Mouse (Mus musculus): ENCODE data around the gene Cd44. TPM values are rescaled to one million over a fixed set of nuclear protein-coding genes. Genes with fewer than 3 reads are reported as not detected.

Cd44 gene
- polyA plus RNA-seq, 1 experiment from 2014 or later = 4.0 TPM

DNA sequence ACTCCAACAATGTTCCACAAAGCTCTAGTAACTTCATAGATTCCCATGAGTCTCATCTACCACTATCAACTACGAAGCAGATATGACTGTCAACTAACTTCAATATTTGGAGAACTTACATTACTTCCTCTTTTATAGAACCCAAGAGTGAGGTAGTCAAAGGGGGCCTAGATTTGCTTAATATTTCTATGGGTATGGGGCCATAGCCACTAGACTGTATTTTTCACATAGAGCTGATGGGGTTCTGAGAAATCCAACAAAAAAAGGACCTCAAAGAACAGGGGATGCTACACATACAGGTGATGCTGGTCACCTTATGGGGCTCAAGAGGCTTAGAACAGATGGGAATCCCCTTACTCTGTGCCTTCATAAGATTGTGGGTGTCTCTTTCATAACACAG lies 14.3 kb downstream of the Cd44 start:
- no peaks in the 10 kb centered on the region for H3K27me3 ChIP-seq (ENCODE audit: control insufficient read depth, insufficient read depth, low read length)
- H3K36me3 ChIP-seq (ENCODE audit: control insufficient read depth, insufficient read depth, low read length) = no peaks in the 10 kb centered on the region
- no peak overlapping the region for H3K4me3 ChIP-seq (ENCODE audit: low read length)
- no peak overlapping the region for H3K4me2 ChIP-seq (replicated peaks; ENCODE audit: low read depth, low read length)
- no peak for ATAC-seq (ENCODE audit: low FRiP score, low TSS enrichment)
- 93% methylated on average over 1 of the region's 1 CpGs for WGBS
- H3K9ac ChIP-seq (ENCODE audit: low read depth, low read length) = no peak overlapping the region
- H3K4me1 ChIP-seq (ENCODE audit: control insufficient read depth, insufficient read depth, low read length) = no peaks in the 10 kb centered on the region
- H3K27ac ChIP-seq (ENCODE audit: low read depth, low read length) = no peak overlapping the region
- no peaks in the 10 kb centered on the region for H3K9me3 ChIP-seq (ENCODE audit: control insufficient read depth, low read length)

DNA sequence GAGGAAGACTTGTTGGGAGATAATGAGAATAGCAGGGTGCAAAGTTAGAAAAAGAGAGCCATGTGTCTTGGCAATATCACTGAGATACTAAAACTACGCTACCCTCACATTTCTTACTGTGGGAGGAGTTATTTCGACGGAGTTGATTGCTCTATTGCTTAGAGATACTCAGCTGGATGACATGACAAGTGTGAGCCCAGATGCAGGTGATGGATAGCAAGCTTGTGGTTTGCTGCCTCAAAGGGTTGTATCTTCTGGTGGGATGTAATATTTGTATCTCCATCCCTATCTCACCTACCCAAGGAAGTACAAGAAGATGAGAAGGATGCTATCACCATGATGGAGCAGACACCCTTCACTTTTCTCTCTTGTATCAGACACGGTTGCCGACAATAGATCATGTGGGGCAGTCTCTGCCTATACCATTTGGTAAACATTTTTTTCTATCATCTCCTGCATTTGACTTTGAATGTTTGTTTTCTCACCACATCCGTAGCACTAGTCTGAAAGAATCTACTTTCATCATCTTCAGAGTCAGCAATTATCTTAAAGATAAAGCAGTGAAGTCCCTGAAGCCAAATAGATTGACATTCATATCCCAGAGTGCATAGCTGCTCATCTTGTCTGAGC lies 15.0 kb downstream of the Cd44 start:
- 87% methylated on average over 6 of the region's 6 CpGs for WGBS
- Histone ChIP-seq H3K4me2 (replicated peaks; ENCODE audit: low read depth, low read length) (no peak overlapping the region), H3K27ac (ENCODE audit: low read depth, low read length) (no peak overlapping the region), H3K36me3 (ENCODE audit: control insufficient read depth, insufficient read depth, low read length) (no peaks in the 10 kb centered on the region), H3K9me3 (ENCODE audit: control insufficient read depth, low read length) (no peaks in the 10 kb centered on the region), H3K9ac (ENCODE audit: low read depth, low read length) (no peak overlapping the region), H3K4me3 (ENCODE audit: low read length) (no peak overlapping the region), H3K27me3 (ENCODE audit: control insufficient read depth, insufficient read depth, low read length) (no peaks in the 10 kb centered on the region), H3K4me1 (ENCODE audit: control insufficient read depth, insufficient read depth, low read length) (no peaks in the 10 kb centered on the region)
- ATAC-seq (ENCODE audit: low FRiP score, low TSS enrichment) = no peak

DNA sequence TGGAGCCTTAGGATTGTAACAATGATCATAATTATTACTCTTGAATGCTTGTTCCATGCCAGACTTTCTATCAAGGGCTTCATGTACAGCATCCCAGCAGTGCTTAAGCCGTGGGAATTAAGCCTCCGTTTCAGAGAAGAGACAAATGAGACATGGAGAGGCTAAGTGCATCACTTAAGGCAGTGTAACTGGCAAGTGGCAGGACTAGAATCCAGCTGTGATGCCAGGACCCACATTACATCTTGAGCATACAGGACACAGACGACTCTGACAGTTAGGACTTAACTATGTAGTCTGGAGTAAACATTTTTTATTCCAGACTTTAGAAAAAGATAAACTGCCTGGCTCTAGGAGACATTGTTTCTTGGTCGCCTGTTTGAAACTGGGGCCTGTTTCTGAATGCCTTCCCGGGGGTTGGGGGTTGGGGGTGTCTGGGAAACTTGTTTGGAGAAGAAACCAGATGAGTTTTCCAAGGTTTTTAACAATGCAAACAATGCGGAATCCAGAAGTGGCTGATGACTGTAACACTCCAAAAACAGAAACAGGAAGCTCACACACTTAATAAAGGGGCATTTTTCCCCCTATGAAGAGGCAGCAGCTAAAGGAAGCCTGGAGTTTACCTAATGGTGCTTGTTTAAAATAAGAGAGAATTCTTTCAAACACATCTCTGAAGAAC lies 18.7 kb downstream of the Cd44 start:
- ATAC-seq (ENCODE audit: low FRiP score, low TSS enrichment) = no peak
- Histone ChIP-seq H3K4me3 (ENCODE audit: low read length) (no peak overlapping the region), H3K4me2 (replicated peaks; ENCODE audit: low read depth, low read length) (no peak overlapping the region), H3K36me3 (ENCODE audit: control insufficient read depth, insufficient read depth, low read length) (no peaks in the 10 kb centered on the region), H3K27me3 (ENCODE audit: control insufficient read depth, insufficient read depth, low read length) (no peaks in the 10 kb centered on the region), H3K27ac (ENCODE audit: low read depth, low read length) (no peak overlapping the region), H3K9ac (ENCODE audit: low read depth, low read length) (no peak overlapping the region), H3K9me3 (ENCODE audit: control insufficient read depth, low read length) (no peaks in the 10 kb centered on the region), H3K4me1 (ENCODE audit: control insufficient read depth, insufficient read depth, low read length) (no peaks in the 10 kb centered on the region)
- 65% methylated on average over 6 of the region's 6 CpGs for WGBS

DNA sequence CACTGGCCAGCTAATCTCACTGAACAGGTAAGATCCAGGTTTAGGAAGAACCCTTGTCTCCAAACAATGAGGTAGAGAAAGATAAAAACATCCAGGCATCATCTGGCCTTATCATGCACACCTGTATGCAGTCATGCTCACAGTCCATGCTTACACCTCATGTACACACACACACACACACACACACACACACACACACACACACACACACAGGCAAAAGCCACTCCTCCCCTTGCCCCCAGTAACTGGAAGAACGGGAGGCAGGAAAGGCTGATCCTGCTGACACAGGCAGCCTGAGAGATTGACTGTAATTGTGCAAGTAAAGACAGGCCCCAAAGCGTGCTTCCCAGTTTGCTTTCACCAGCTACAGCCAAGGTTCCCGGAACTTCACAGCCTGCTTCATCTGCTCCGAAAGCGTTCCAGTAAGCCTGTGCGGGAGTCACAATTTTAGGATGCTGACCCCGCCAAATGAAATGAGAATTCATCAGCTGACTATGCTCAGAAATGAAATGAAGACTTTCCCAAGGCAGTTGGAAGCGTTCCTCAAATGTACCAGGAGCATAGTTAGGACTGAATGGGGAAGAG lies 19.4 kb downstream of the Cd44 start:
- no peaks in the 10 kb centered on the region for H3K36me3 ChIP-seq (ENCODE audit: control insufficient read depth, insufficient read depth, low read length)
- 75% methylated on average over 8 of the region's 8 CpGs for WGBS
- no peak overlapping the region for H3K4me3 ChIP-seq (ENCODE audit: low read length)
- no peak overlapping the region for H3K9ac ChIP-seq (ENCODE audit: low read depth, low read length)
- no peaks in the 10 kb centered on the region for H3K4me1 ChIP-seq (ENCODE audit: control insufficient read depth, insufficient read depth, low read length)
- no peak overlapping the region for H3K4me2 ChIP-seq (replicated peaks; ENCODE audit: low read depth, low read length)
- no peak overlapping the region; the same call in 1 of the 2 replicates for H3K27ac ChIP-seq (ENCODE audit: low read depth, low read length)
- H3K9me3 ChIP-seq (ENCODE audit: control insufficient read depth, low read length) = no peaks in the 10 kb centered on the region
- H3K27me3 ChIP-seq (ENCODE audit: control insufficient read depth, insufficient read depth, low read length) = no peaks in the 10 kb centered on the region
- no peak for ATAC-seq (ENCODE audit: low FRiP score, low TSS enrichment)

DNA sequence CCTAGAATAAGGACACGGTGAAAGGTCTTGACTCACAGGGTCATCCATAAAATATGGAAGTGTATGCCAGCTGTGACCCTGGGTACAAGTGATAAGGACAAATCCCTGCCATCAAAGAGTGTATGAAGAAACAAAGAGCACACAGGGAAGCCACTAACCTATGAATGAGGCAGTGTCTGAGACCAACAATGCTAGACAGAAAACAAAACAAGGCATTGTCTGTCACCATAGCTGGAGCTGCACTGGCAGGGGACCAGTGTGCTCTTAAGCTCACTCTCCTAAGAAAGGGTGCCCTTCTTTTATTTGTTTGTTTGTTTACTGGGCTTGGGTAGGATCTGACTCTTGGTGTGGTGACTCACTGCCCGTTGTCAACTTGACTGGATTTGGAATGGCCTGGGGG lies 23.0 kb downstream of the Cd44 start:
- no peaks in the 10 kb centered on the region for H3K9me3 ChIP-seq (ENCODE audit: control insufficient read depth, low read length)
- no peak overlapping the region for H3K9ac ChIP-seq (ENCODE audit: low read depth, low read length)
- no peak overlapping the region for H3K27ac ChIP-seq (ENCODE audit: low read depth, low read length)
- H3K4me1 ChIP-seq (ENCODE audit: control insufficient read depth, insufficient read depth, low read length) = no peaks in the 10 kb centered on the region
- H3K27me3 ChIP-seq (ENCODE audit: control insufficient read depth, insufficient read depth, low read length) = no peaks in the 10 kb centered on the region
- WGBS = 81% methylated on average over 2 of the region's 2 CpGs
- H3K4me2 ChIP-seq (replicated peaks; ENCODE audit: low read depth, low read length) = no peak overlapping the region
- no peaks in the 10 kb centered on the region for H3K36me3 ChIP-seq (ENCODE audit: control insufficient read depth, insufficient read depth, low read length)
- no peak overlapping the region for H3K4me3 ChIP-seq (ENCODE audit: low read length)
- no peak for ATAC-seq (ENCODE audit: low FRiP score, low TSS enrichment)

DNA sequence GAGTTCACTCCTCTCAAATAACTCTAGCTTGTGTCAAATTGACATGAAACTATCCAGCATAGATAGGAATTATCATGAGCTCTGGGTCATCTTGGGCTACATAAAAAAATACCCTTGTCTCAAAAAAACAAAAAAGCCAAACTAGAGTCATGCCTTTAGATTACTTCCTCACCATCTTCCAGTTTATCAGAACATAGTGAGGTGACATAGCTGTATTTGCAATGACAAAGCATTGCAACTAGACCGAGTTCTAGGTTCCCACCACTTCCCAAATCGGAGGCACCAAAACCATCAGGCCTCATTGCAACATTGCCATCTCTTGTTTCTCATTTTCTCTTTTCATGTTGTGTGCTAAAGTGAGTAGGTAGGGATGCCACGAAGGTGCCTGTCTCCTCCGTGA lies 24.0 kb downstream of the Cd44 start:
- H3K4me1 ChIP-seq (ENCODE audit: control insufficient read depth, insufficient read depth, low read length) = no peaks in the 10 kb centered on the region
- no peak overlapping the region for H3K9ac ChIP-seq (ENCODE audit: low read depth, low read length)
- H3K36me3 ChIP-seq (ENCODE audit: control insufficient read depth, insufficient read depth, low read length) = no peaks in the 10 kb centered on the region
- no peak for ATAC-seq (ENCODE audit: low FRiP score, low TSS enrichment)
- WGBS = 88% methylated on average over 4 of the region's 4 CpGs
- no peak overlapping the region for H3K4me3 ChIP-seq (ENCODE audit: low read length)
- H3K9me3 ChIP-seq (ENCODE audit: control insufficient read depth, low read length) = no peaks in the 10 kb centered on the region
- H3K4me2 ChIP-seq (replicated peaks; ENCODE audit: low read depth, low read length) = no peak overlapping the region
- H3K27ac ChIP-seq (ENCODE audit: low read depth, low read length) = no peak overlapping the region
- H3K27me3 ChIP-seq (ENCODE audit: control insufficient read depth, insufficient read depth, low read length) = no peaks in the 10 kb centered on the region

DNA sequence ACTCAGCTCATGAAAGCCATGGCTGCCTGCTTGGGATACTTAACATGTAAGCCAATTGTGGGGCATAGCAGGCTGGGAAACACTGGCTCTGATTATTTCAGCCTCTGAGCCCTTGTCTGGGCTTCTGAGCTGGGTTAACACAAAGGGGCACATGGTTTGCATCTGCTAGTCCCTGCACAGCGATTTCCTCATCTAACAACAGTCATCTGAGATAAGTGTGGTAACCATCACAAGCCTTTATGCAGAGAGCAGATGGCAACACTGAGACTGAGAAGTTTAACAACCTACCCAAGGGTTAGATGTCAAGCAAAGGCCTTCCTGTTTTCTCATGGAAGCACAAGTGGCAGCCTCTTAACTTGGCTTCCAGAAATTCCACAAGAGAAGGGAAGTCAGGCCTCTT lies 25.3 kb downstream of the Cd44 start:
- H3K36me3 ChIP-seq (ENCODE audit: control insufficient read depth, insufficient read depth, low read length) = no peaks in the 10 kb centered on the region
- no peak overlapping the region for H3K9ac ChIP-seq (ENCODE audit: low read depth, low read length)
- no peaks in the 10 kb centered on the region for H3K27me3 ChIP-seq (ENCODE audit: control insufficient read depth, insufficient read depth, low read length)
- WGBS = 79% methylated on average over 1 of the region's 1 CpGs
- H3K9me3 ChIP-seq (ENCODE audit: control insufficient read depth, low read length) = no peaks in the 10 kb centered on the region
- no peak overlapping the region for H3K27ac ChIP-seq (ENCODE audit: low read depth, low read length)
- no peak for ATAC-seq (ENCODE audit: low FRiP score, low TSS enrichment)
- H3K4me1 ChIP-seq (ENCODE audit: control insufficient read depth, insufficient read depth, low read length) = no peaks in the 10 kb centered on the region
- H3K4me2 ChIP-seq (replicated peaks; ENCODE audit: low read depth, low read length) = no peak overlapping the region
- no peak overlapping the region for H3K4me3 ChIP-seq (ENCODE audit: low read length)

DNA sequence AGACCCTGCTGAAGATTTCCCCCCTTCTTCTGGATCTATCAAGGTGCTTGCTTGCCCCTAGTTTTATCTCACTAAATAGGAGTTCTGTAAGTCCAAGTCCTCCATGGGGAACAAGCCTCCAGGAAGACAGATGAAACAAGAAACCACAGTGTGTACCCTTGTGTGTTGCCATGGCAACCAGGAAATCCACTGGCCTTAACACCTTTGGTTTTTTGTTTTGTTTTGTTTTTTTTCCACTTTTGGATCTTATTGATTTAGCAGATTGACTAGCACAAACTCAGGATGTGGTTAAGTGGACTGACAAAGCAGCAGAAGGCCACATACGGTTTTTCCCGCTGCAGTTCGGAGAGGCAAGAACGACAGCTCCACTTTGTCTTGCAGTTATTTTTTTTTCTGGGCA lies 27.6 kb downstream of the Cd44 start:
- Histone ChIP-seq H3K9ac (ENCODE audit: low read depth, low read length) (no peak overlapping the region), H3K9me3 (ENCODE audit: control insufficient read depth, low read length) (no peaks in the 10 kb centered on the region), H3K27ac (ENCODE audit: low read depth, low read length) (no peak overlapping the region; the same call in 1 of the 2 replicates), H3K36me3 (ENCODE audit: control insufficient read depth, insufficient read depth, low read length) (no peaks in the 10 kb centered on the region), H3K4me3 (ENCODE audit: low read length) (no peak overlapping the region), H3K27me3 (ENCODE audit: control insufficient read depth, insufficient read depth, low read length) (no peaks in the 10 kb centered on the region), H3K4me1 (ENCODE audit: control insufficient read depth, insufficient read depth, low read length) (no peaks in the 10 kb centered on the region), H3K4me2 (replicated peaks; ENCODE audit: low read depth, low read length) (no peak overlapping the region)
- ATAC-seq (ENCODE audit: low FRiP score, low TSS enrichment) = no peak
- 51% methylated on average over 4 of the region's 4 CpGs for WGBS

DNA sequence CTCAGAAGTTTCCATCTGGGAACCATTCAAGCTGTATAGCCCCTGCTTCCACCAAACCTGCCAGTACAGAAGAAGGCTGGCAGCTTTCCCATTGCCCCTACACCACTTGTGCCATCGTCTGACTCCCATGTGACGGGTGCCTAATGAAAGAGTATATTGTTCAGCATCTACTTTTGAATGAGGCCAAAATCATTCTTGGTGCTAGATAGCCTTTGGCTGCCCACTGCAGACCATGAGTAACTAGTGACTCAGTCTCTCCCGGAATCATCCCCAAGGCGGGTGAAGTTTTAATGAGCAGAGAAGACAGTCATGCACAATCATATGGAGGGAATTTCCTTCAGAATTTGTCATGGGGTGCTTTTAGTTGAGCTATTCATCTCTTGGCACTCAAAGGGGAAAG lies 28.3 kb downstream of the Cd44 start:
- 93% methylated on average over 4 of the region's 4 CpGs for WGBS
- no peak for ATAC-seq (ENCODE audit: low FRiP score, low TSS enrichment)

More for the DNA sequence above, 28.3 kb downstream of the Cd44 start:
- Histone ChIP-seq H3K27me3 (ENCODE audit: control insufficient read depth, insufficient read depth, low read length) (no peaks in the 10 kb centered on the region), H3K27ac (ENCODE audit: low read depth, low read length) (no peak overlapping the region), H3K4me2 (replicated peaks; ENCODE audit: low read depth, low read length) (no peak overlapping the region), H3K9ac (ENCODE audit: low read depth, low read length) (no peak overlapping the region), H3K9me3 (ENCODE audit: control insufficient read depth, low read length) (no peaks in the 10 kb centered on the region), H3K4me1 (ENCODE audit: control insufficient read depth, insufficient read depth, low read length) (no peaks in the 10 kb centered on the region), H3K36me3 (ENCODE audit: control insufficient read depth, insufficient read depth, low read length) (no peaks in the 10 kb centered on the region), H3K4me3 (ENCODE audit: low read length) (no peak overlapping the region)

Data from kidney, embryonic 14.5 days (tissue).